Mouse (Mus musculus) forebrain, embryonic 12.5 days (tissue): ENCODE data around the gene Tomm22. TPM values are rescaled to one million over a fixed set of nuclear protein-coding genes. Genes with fewer than 3 reads are reported as not detected.

Experiments used
- ATAC-seq: fragments of 200-750 bp; cut with Nextera tagmentation; 2 replicates; pipeline ENCODE4 v1.8.0; 2017; ENCODE audit warnings: moderate TSS enrichment; ENCODE audit not compliant: low FRiP score
- H3K27ac ChIP-seq: fragments of 300-500 bp; sonication (generic); 2 replicates; pipeline ENCODE4 v1.5.1; 2016; ENCODE audit warnings: mild to moderate bottlenecking
- H3K27me3 ChIP-seq: fragments of 300-500 bp; sonication (generic); 2 replicates; pipeline ENCODE4 v1.6.1; 2016; ENCODE audit warnings: mild to moderate bottlenecking
- H3K36me3 ChIP-seq: fragments of 300-500 bp; sonication (generic); replicated peaks from 2 replicates; pipeline ENCODE4 v1.6.1; 2016; ENCODE audit warnings: mild to moderate bottlenecking
- H3K4me1 ChIP-seq: fragments of 300-500 bp; sonication (generic); 2 replicates; pipeline ENCODE4 v1.6.1; 2016
- H3K4me2 ChIP-seq: fragments of 300-500 bp; sonication (generic); 2 replicates; pipeline ENCODE4 v1.6.1; 2016; ENCODE audit warnings: mild to moderate bottlenecking, moderate library complexity
- H3K4me3 ChIP-seq: fragments of 300-500 bp; sonication (generic); replicated peaks from 2 replicates; pipeline ENCODE4 v1.5.1; 2016; ENCODE audit warnings: mild to moderate bottlenecking
- H3K9ac ChIP-seq: fragments of 300-500 bp; sonication (generic); 2 replicates; pipeline ENCODE4 v1.6.1; 2016; ENCODE audit warnings: mild to moderate bottlenecking
- H3K9me3 ChIP-seq: fragments of 300-500 bp; sonication (generic); 2 replicates; pipeline ENCODE4 v1.6.1; 2016
- WGBS: fragments of 180-500 bp; shearing (Covaris S2); methylation state at CpG from one replicate; pipeline ENCODE4 v1.1.7; 2016; 5-methylcytosine and 5-hydroxymethylcytosine counted together
- polyA plus RNA-seq: library from polyadenylated mRNA; unstranded; fragments of >200 nt; fragmentation: Nextera tagmentation; extraction: Ambion mirVana; gene quantifications from 2 replicates; pipeline ENCODE4 v1.2.1, GENCODE M21; 2016

Tomm22 gene
- polyA plus RNA-seq, result 266 and 274 TPM in 2 replicates

DNA sequence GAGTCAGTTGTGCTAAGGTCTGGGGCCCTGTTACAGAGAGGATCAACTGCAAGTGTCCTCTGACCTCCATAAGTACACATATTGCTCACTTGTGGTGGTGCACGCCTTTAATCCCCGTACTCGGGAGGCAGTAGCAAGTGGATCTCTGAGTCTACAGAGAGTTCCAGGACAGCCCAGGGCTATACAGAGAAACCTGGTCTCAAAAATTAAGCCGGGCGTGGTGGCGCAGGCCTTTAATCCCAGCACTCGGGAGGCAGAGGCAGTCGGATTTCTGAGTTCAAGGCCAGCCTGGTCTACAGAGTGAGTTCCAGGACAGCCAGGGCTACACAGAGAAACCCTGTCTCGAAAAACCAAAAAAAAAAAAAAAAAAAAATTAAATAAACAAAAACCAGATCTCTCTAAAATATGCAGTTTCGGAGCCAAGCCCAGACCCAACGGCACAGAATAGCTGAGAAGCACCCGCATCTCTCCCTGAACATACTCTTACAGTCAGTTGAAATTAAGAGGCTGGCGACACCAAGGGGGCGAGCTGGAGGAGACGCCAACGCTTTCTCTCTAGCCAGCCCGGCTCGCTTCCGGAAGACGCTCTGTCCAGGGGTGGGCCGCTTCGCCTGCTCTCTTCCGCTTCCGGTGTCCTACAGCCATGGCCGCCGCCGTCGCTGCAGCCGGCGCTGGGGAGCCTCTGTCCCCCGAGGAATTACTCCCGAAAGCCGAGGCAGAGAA lies at the start of gene Tomm22:
TSS of gene Tomm22 (plus strand) at position 613 of the 723 bp plus-strand sequence.
- Histone ChIP-seq H3K36me3 (peaks cover 56% of the 10 kb centered on the region), H3K9me3 (no peaks in the 10 kb centered on the region), H3K27me3 (no peaks in the 10 kb centered on the region), H3K9ac (peak within 1 kb of the TSS; percentile 87), H3K4me2 (peak within 1 kb of the TSS; percentile 90), H3K27ac (0 out of 2 replicates have a peak within 1 kb of the TSS, but pooled peaks have one; percentile 36), H3K4me1 (peaks cover 6% of the 10 kb centered on the region), H3K4me3 (peak within 1 kb of the TSS; percentile 94)
- 19% methylated on average over 32 of the region's 33 CpGs for WGBS
- peak; percentile 97 for ATAC-seq

DNA sequence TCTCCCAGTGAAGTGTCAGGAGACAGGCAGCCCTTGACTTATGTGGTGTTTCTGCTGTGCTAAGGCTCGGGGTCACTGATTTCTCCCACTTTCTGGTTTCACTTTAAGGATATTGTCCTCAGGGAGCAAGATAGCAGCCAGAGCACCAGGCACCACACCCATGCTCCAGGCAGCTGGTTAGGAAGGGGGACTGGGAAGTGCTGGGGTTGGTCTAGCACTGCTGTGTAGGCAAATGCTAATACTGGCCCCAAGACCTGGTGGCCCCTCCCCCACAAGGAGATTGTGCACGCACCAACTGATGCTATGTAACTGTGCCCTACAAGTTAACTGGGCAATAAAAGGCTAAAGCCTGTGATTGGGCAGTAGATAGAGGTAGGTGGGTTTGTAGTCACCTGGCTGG lies 40.2 kb upstream of the Tomm22 start:
- Histone ChIP-seq H3K27ac (no peak overlapping the region), H3K4me3 (no peak overlapping the region), H3K4me2 (no peak overlapping the region), H3K36me3 (peaks cover 72% of the 10 kb centered on the region), H3K9ac (no peak overlapping the region), H3K4me1 (no peaks in the 10 kb centered on the region), H3K27me3 (no peaks in the 10 kb centered on the region), H3K9me3 (no peaks in the 10 kb centered on the region)
- ATAC-seq, result no peak
- WGBS, result 84% methylated on average over 2 of the region's 2 CpGs

DNA sequence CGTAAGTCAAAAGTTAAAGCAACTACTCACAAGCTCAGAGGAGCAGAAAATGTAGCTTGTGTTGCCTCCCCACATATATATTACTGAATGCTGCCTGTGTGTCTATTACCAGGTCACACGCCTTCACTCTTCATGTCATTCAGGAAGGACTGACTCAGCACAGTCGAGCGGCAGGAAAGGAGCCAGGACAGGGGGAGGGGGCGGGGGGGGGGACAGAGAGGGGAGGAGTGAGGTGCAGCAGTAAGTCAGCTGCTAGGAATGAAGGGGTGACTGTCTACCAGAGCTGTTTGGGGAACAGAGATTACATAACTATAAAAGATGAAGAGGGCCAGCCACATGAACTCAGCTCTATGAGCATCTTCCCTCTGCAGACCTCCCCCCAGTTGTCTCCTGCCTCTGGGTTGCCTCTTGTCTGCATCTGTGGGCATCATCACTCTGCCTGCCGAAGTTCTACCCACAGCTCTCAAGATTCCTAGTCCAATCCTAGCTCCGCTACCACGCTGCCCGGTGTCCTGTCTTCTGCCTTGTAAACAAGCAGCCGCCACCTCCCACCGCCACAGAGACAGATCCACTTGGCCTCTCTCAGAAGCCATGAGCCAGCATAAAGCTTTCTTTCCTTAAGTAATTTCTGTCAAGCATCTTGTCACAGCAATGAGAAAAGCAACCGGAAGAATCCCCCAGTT lies 29.4 kb upstream of the Tomm22 start:
- Histone ChIP-seq H3K9ac (no peak overlapping the region), H3K4me1 (no peaks in the 10 kb centered on the region), H3K36me3 (peaks cover 65% of the 10 kb centered on the region), H3K27ac (no peak overlapping the region), H3K27me3 (no peaks in the 10 kb centered on the region), H3K9me3 (no peaks in the 10 kb centered on the region), H3K4me2 (no peak overlapping the region), H3K4me3 (no peak overlapping the region)
- WGBS, result 80% methylated on average over 12 of the region's 12 CpGs
- ATAC-seq, result no peak

DNA sequence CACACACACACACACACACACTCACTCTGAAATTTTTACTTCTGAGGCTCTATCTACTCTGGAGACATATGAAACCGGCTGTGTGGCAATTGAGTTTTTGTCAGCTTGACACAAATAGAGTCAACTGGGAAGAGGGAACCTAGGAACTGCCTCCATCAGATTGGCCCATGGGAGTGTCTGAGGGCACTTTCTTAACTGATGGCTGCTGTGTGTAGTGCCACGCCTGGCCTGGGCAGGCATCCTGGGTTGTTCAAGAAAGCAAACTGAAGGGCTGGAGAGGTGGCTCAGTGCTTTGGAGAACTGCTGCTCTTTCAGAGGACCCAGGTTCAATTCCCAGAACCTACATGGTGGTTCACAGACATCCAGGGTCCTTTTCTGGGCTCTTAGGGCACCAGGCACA lies 25.2 kb upstream of the Tomm22 start:
- Histone ChIP-seq H3K4me3 (no peak overlapping the region), H3K27me3 (no peaks in the 10 kb centered on the region), H3K4me2 (no peak overlapping the region), H3K9ac (no peak overlapping the region), H3K4me1 (no peaks in the 10 kb centered on the region), H3K36me3 (peaks cover 64% of the 10 kb centered on the region), H3K9me3 (no peaks in the 10 kb centered on the region), H3K27ac (no peak overlapping the region)
- 85% methylated on average over 2 of the region's 2 CpGs for whole genome bisulfite sequencing
- no peak for ATAC-seq

DNA sequence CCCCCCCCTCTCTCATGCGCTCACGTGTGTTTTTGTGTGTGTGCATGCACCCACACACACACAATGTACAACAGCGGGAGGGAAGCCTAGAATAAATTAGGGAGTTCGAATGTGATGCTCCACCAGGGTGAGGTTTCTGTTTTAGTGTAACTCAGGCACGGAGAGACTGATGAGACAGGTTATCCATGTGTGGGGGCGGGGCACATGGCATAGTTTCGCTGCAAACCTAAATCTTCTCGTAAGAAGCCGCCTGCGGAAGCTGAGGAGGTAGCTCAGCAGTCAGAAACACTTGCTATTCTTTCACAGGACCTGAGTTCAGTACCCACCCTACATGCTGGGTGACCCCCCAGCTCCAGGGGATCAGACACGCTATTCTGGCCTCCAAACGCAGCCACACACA lies 22.5 kb upstream of the Tomm22 start:
- Histone ChIP-seq H3K27ac (no peak overlapping the region), H3K9ac (no peak overlapping the region), H3K27me3 (no peaks in the 10 kb centered on the region), H3K4me3 (no peak overlapping the region), H3K4me1 (no peaks in the 10 kb centered on the region), H3K9me3 (no peaks in the 10 kb centered on the region), H3K4me2 (no peak overlapping the region), H3K36me3 (peaks cover 44% of the 10 kb centered on the region)
- no peak for ATAC-seq
- 93% methylated on average over 12 of the region's 12 CpGs for WGBS

DNA sequence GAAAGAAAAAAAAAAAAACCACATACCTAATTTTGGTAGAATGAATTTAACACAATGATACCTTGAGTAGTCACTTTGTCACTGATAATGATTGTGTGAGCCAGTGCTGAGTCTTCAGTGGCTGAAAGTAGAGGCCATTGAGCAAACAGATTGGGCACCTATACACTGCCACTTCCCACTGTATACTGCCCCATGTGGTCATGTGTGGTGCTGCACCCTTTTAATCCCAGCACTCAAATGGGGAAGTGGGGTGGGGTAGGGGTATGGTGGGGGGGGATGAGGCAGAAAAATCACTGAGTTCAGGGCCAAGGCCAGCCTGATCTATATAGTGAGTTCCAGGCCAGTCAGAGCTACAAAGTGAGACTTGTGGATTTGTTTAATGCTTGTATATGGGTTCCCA lies 20.1 kb upstream of the Tomm22 start:
- Histone ChIP-seq H3K4me2 (no peak overlapping the region), H3K9ac (no peak overlapping the region), H3K27ac (no peak overlapping the region), H3K4me3 (no peak overlapping the region), H3K27me3 (no peaks in the 10 kb centered on the region), H3K4me1 (no peaks in the 10 kb centered on the region), H3K9me3 (no peaks in the 10 kb centered on the region), H3K36me3 (peaks cover 31% of the 10 kb centered on the region)
- no peak for ATAC-seq

DNA sequence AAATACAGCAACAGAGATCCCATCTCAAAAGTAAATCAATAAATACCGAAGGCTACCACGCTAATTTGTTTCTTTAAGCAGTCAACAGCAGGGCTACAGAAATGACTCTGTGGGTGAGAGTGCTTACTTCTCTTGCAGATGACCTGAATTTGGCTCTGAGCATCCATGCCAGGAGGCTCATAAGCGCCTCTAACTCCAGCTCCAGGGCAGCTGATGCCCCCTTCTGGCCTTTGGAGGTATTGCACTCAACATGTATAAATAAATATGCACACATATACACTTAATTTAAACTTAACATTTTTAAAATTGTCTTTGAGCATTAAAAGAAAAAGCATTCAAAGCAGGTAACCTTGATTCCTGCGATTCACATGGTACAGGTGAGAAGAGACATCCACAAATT lies 19.2 kb upstream of the Tomm22 start:
- Histone ChIP-seq H3K27ac (no peak overlapping the region), H3K27me3 (no peaks in the 10 kb centered on the region), H3K4me2 (no peak overlapping the region), H3K9me3 (no peaks in the 10 kb centered on the region), H3K9ac (no peak overlapping the region), H3K36me3 (peaks cover 31% of the 10 kb centered on the region), H3K4me1 (no peaks in the 10 kb centered on the region), H3K4me3 (no peak overlapping the region)
- 79% methylated on average over 4 of the region's 4 CpGs for whole genome bisulfite sequencing
- no peak for ATAC-seq

DNA sequence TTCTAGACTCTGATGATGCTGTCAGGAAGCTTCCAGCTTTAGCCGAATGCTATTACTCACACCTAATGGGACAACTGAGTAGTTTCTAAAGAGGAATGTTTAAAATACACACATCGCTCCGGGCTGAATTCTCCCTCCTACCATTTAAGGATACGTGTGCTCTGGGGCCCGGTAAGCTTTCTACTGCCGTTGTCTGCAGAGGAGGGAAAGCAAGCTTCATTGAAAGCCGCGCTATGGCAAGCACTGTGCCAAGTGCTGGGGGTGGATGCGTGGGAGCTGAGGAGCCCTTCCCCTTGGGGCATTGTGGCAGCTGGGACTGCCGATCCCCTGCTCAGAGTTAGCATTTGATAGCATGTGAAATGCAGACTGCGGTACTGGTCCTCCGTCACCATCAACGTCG lies 14.2 kb upstream of the Tomm22 start:
- H3K27me3 ChIP-seq, result no peaks in the 10 kb centered on the region
- H3K9me3 ChIP-seq, result no peaks in the 10 kb centered on the region
- peaks cover 12% of the 10 kb centered on the region for H3K4me1 ChIP-seq
- ATAC-seq, result no peak
- no peak overlapping the region for H3K4me2 ChIP-seq
- H3K36me3 ChIP-seq, result peaks cover 2% of the 10 kb centered on the region; the same call in 1 of the 2 replicates
- H3K9ac ChIP-seq, result no peak overlapping the region
- no peak overlapping the region for H3K27ac ChIP-seq
- WGBS, result 92% methylated on average over 14 of the region's 14 CpGs
- no peak overlapping the region for H3K4me3 ChIP-seq

DNA sequence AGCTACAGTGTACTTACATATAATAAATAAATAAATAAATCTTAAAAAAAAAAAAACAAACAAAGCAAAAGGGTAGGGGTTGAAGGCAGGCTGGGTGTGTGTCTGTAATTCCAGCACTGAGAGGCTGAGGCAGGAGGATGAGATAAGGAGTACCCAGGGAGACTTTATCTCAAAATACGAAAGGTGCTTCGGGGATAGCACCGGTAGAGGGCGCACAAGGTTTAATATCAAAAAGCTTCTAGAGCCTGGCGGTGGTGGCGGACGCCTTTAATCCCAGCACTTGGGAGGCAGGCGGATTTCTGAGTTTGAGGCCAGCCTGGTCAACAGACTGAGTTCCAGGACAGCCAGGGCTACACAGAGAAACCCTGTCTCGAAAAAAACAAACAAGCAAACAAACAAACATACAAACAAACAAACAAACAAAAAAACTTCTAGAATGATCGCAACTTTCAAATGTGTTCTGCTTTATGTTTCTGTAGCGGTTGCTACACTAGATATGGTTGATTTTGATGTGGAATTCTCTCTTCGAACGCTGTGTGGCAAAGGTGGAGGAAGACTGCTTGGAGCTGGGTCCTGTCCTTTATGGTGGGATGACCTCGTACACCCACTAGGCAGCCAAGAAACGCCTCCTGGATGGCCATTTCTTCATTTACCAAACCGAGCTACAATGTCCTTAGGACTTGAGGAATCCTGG lies 12.7 kb upstream of the Tomm22 start:
- Histone ChIP-seq H3K27ac (peak overlapping the region; percentile 96), H3K4me1 (peaks cover 12% of the 10 kb centered on the region), H3K9me3 (no peaks in the 10 kb centered on the region), H3K27me3 (no peaks in the 10 kb centered on the region), H3K36me3 (peaks cover 2% of the 10 kb centered on the region; the same call in 1 of the 2 replicates), H3K4me3 (peak overlapping the region; percentile 78), H3K9ac (peak overlapping the region; percentile 89), H3K4me2 (peak overlapping the region; percentile 80)
- peak; percentile 15; the same call in 1 of the 2 replicates for ATAC-seq
- WGBS, result 3% methylated on average over 16 of the region's 16 CpGs

DNA sequence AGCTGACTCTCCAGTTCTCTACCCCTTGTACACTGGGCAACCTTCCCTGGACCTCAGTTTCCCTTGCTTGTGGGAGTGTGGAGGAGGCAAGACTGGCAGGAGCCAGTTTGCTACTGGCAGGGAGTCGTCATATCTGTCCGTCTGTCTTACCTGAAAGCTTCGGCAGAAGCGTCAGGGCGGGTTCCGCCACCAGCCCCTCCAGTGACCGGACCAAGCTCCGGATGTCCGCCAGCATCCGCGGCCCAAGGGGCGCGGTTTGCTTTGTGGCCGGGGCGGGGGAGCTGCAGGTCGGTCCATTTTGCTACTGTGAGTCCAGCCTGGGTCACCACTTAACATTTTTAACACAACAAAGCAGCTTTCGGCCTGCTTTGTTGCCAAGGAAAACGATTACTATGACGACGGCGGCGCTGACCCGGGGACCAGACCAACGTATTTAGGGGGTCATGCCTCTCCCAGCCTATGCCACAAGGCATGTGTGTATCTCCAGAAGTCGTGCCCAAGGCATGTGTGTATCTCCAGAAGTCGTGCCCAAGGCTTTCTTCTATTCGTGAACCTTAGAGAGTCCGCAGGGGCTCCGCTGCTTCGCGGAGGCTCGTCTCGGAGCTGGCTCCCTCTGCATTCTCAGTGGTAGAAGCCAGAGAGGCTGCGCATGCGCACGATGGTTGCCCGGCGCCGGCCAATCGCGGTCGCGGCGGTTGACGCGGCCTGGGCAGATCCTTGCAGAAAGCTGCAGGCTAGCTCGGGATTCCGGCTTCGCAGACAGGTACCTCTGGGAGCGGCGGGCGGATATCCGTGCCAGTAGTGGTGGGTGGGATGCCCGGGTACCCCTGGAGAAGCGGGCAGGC lies 11.9 kb upstream of the Tomm22 start, which contains the start of the genes Fam227a and Cby1:
TSS of gene Fam227a (minus strand) at position 426 of the 845 bp plus-strand sequence.
TSS of gene Cby1 (plus strand) at position 669 of the 845 bp plus-strand sequence.
- under 1% methylated on average over 55 of the region's 55 CpGs for whole genome bisulfite sequencing
- Histone ChIP-seq H3K9ac (peak within 1 kb of the TSS; percentile 89), H3K4me2 (peak within 1 kb of the TSS; percentile 80), H3K4me1 (peaks cover 12% of the 10 kb centered on the region), H3K9me3 (no peaks in the 10 kb centered on the region), H3K27me3 (no peaks in the 10 kb centered on the region), H3K36me3 (peaks cover 9% of the 10 kb centered on the region; the same call in 1 of the 2 replicates), H3K27ac (peak within 1 kb of the TSS; percentile 96), H3K4me3 (peak within 1 kb of the TSS; percentile 78)
- ATAC-seq, result peak; percentile 88

DNA sequence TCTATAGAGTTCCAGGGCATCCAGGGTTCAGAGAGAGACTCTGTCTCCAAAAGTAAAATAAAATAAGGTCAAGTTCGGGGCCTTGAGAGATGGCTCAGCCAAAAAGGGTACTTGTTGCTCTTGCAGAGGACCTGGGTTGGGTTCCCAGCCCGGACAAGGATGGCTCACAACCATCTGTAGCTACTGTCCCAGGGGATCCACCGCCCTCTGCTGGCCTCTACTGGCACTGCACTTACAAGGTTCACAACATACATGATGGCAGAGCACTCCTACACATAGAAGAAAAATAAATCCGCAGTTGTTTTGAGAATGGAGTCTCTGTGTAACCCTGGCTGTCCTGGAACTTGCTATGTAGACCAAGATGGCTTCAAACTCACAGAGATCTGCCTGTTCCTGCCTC lies 8.8 kb upstream of the Tomm22 start:
- Histone ChIP-seq H3K27me3 (no peaks in the 10 kb centered on the region), H3K4me1 (peaks cover 12% of the 10 kb centered on the region), H3K9me3 (no peaks in the 10 kb centered on the region), H3K9ac (no peak overlapping the region), H3K36me3 (peaks cover 22% of the 10 kb centered on the region), H3K4me3 (no peak overlapping the region), H3K27ac (no peak overlapping the region), H3K4me2 (no peak overlapping the region)
- WGBS, result 72% methylated on average over 4 of the region's 4 CpGs
- ATAC-seq, result no peak
